Mouse (Mus musculus) neural tube, embryonic 11.5 days (tissue): ENCODE measurements at regions not wholly inside any gene's neighbourhood (a gene's known extent, or its start where the extent isn't known, plus 50 kb on each side); places are given as distances from the start of the nearest gene placed in this dataset.
A peak's percentile ranks its signal among the peaks of the same experiment; 100 is the strongest.
"Not testable (repeated sequence)": the region's sequence is repeated elsewhere in the genome, so short reads cannot be mapped to it uniquely, and the experiment has no call there.

ENCODE experiments used
- ATAC-seq: fragments of 200-750 bp; cut with Nextera tagmentation; 2 replicates; pipeline ENCODE4 v1.8.0; 2017; ENCODE audit warnings: moderate number of reproducible peaks, mild to moderate bottlenecking, moderate TSS enrichment, moderate library complexity; ENCODE audit not compliant: insufficient read depth, low FRiP score, low TSS enrichment
- DNase-seq: peaks from one replicate; pipeline ENCODE4 v3.0.0-alpha.2; 2015; ENCODE audit warnings: low spot score
- H3K27ac ChIP-seq: fragments of 300-500 bp; sonication (generic); 2 replicates; pipeline ENCODE4 v1.5.1; 2014; ENCODE audit warnings: low read depth, mild to moderate bottlenecking, low read length
- H3K27me3 ChIP-seq: fragments of 300-500 bp; sonication (generic); 2 replicates; pipeline ENCODE4 v1.6.1; 2014; ENCODE audit warnings: mild to moderate bottlenecking, low read length, mixed read lengths; ENCODE audit not compliant: control insufficient read depth, insufficient read depth
- H3K36me3 ChIP-seq: fragments of 300-500 bp; sonication (generic); 2 replicates; pipeline ENCODE4 v1.6.1; 2014; ENCODE audit warnings: mild to moderate bottlenecking, low read length, moderate library complexity, mixed read lengths; ENCODE audit not compliant: control insufficient read depth, insufficient read depth
- H3K4me1 ChIP-seq: fragments of 300-500 bp; sonication (generic); 2 replicates; pipeline ENCODE4 v1.6.1; 2014; ENCODE audit warnings: low read length, mixed read lengths; ENCODE audit not compliant: control insufficient read depth, insufficient read depth
- H3K4me2 ChIP-seq: fragments of 300-500 bp; sonication (generic); 2 replicates; pipeline ENCODE4 v1.6.1; 2014; ENCODE audit warnings: low read depth, mild to moderate bottlenecking, moderate library complexity
- H3K4me3 ChIP-seq: fragments of 300-500 bp; sonication (generic); 2 replicates; pipeline ENCODE4 v1.5.1; 2014; ENCODE audit warnings: low read depth, low read length
- H3K9ac ChIP-seq: fragments of 300-500 bp; sonication (generic); 2 replicates; pipeline ENCODE4 v1.6.1; 2014; ENCODE audit warnings: mild to moderate bottlenecking, low read length
- H3K9me3 ChIP-seq: fragments of 300-500 bp; sonication (generic); 2 replicates; pipeline ENCODE4 v1.6.1; 2016; ENCODE audit warnings: low read length; ENCODE audit not compliant: control insufficient read depth
- WGBS: fragments of 180-500 bp; shearing (Covaris S2); extraction: QIAGEN DNeasy Blood & Tissue Kit; methylation state at CpG from one replicate; pipeline ENCODE4 v1.1.7; 2014; 5-methylcytosine and 5-hydroxymethylcytosine counted together

DNA sequence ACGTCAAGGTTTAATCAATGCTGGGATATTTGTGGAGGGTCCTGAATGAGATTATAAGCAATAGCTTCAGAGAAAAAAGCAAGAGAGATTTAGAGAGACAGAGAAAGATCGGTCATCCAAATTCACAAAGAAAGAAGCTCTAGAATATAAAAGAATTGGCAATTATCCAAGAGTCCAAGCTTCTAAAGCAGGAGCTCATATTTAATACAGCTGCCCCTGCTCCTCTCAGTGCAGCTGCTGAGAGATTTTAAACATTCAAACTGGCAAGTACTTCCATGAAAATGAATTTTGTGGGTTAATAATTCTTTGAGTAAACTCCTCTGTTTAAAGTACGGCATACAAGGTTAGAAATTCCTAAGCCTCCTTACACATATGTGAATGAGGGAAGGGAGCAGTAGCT is 610.8 kb upstream of the Zfp960 start:
- H3K9me3 ChIP-seq: no peaks in the 10 kb centered on the region
- H3K27ac ChIP-seq: no peak overlapping the region
- H3K9ac ChIP-seq: no peak overlapping the region
- H3K27me3 ChIP-seq: no peaks in the 10 kb centered on the region
- DNase-seq: no peak
- no peaks in the 10 kb centered on the region for H3K36me3 ChIP-seq
- 76% methylated on average over 3 of the region's 3 CpGs for WGBS
- H3K4me3 ChIP-seq: no peak overlapping the region
- ATAC-seq: no peak
- no peak overlapping the region for H3K4me2 ChIP-seq
- H3K4me1 ChIP-seq: no peaks in the 10 kb centered on the region

- Histone ChIP-seq H3K27ac (no peak overlapping the region), H3K4me2 (no peak overlapping the region), H3K4me1 (no peaks in the 10 kb centered on the region), H3K9ac (no peak overlapping the region), H3K4me3 (no peak overlapping the region), H3K27me3 (no peaks in the 10 kb centered on the region), H3K36me3 (no peaks in the 10 kb centered on the region), H3K9me3 (no peaks in the 10 kb centered on the region)
- 78% methylated on average over 3 of the region's 3 CpGs for WGBS
- no peak for DNase-seq
- no peak for ATAC-seq
Measured at GRCm38 (mm10) chr17:16444562-16444961, 613.7 kb upstream of the Rgmb start.

DNA sequence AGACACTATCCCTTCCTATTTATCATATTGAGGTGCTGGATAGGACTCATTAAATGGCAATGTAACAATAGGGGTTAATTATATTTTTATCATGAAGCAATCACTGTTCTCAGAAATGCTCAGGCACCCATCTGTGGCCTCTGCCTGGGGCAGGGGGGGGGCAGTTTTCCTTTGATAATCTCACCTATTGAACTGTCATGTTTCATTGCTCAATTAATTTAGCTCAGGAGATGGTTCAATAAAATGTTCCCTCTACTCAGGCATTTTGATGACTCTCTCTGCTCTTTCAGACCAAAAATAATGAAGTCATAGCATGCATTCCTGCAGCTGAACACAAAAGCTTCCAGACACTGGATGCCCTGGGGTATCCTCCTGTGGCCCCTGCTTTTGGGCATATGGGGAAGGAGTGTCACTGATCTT is 564.4 kb upstream of the Rgmb start:
- H3K36me3 ChIP-seq: no peaks in the 10 kb centered on the region
- H3K4me3 ChIP-seq: no peak overlapping the region
- no peak overlapping the region for H3K9ac ChIP-seq
- no peaks in the 10 kb centered on the region for H3K4me1 ChIP-seq
- H3K27me3 ChIP-seq: no peaks in the 10 kb centered on the region
- no peaks in the 10 kb centered on the region for H3K9me3 ChIP-seq
- DNase-seq: peak; percentile 24
- no peak overlapping the region for H3K4me2 ChIP-seq
- ATAC-seq: peak; percentile 50
- no peak overlapping the region for H3K27ac ChIP-seq

DNA sequence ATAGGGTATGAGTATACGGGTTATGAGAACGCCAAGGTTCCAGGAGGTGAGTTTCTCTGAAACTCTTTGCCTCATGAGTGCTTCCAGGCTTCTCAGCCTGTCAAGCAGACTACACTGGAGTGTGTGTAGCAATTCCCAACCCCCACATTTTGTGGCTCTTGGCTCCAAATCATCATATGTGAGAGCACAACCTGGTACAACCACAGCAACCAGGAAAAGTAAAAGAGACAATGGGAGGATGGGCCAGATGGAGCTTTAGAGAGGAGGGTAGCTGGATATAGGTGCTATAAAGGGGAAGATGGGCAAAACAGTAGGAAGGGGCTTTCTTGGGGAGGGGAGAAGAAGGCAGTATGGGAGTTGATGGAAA is 544.0 kb upstream of the Rgmb start:
- not testable (repeated sequence) for ATAC-seq, H3K27me3 ChIP-seq, H3K4me3 ChIP-seq, H3K4me1 ChIP-seq, H3K27ac ChIP-seq, H3K9ac ChIP-seq, H3K9me3 ChIP-seq, H3K36me3 ChIP-seq, DNase-seq, H3K4me2 ChIP-seq
- 81% methylated on average over 2 of the region's 2 CpGs for WGBS

GRCm38 (mm10) chr17:16374119-16374854 is 543.4 kb upstream of the Rgmb start:
- not testable (repeated sequence) for ATAC-seq, H3K9me3 ChIP-seq, H3K4me2 ChIP-seq, H3K4me1 ChIP-seq, H3K36me3 ChIP-seq, H3K27ac ChIP-seq, DNase-seq, H3K4me3 ChIP-seq, H3K27me3 ChIP-seq, H3K9ac ChIP-seq
- WGBS: 81% methylated on average over 5 of the region's 5 CpGs

DNA sequence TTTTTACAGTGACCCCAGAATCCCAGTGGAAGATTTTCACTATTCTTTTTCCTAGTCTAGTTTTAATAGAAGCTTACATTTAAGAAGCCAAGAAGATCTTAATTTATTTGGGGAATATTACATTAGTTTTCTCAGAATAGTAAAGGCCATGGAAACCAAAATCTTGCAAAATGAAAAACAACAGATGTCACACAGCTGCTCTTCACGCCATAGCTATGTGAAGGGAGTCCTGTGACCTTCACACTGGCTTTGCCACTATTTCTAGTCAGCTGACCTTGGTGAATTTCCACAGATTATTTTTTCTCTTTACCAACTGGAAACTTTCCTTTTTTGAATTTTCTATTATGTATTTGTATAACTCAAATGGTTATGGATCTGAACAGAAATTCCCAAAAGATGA is 542.1 kb upstream of the Rgmb start:
- no peak overlapping the region for H3K4me3 ChIP-seq
- no peaks in the 10 kb centered on the region for H3K4me1 ChIP-seq
- H3K27me3 ChIP-seq: no peaks in the 10 kb centered on the region
- no peak overlapping the region for H3K4me2 ChIP-seq
- H3K36me3 ChIP-seq: no peaks in the 10 kb centered on the region
- H3K9me3 ChIP-seq: no peaks in the 10 kb centered on the region
- DNase-seq: no peak
- 91% methylated on average over 1 of the region's 1 CpGs for WGBS
- no peak for ATAC-seq
- no peak overlapping the region for H3K27ac ChIP-seq
- no peak overlapping the region for H3K9ac ChIP-seq

- H3K27ac ChIP-seq: no peak overlapping the region
- no peaks in the 10 kb centered on the region for H3K36me3 ChIP-seq
- H3K9ac ChIP-seq: no peak overlapping the region
- H3K4me2 ChIP-seq: no peak overlapping the region
- ATAC-seq (no peak), DNase-seq (no peak)
- H3K27me3 ChIP-seq: no peaks in the 10 kb centered on the region
- no peaks in the 10 kb centered on the region for H3K4me1 ChIP-seq
- H3K9me3 ChIP-seq: no peaks in the 10 kb centered on the region
- no peak overlapping the region for H3K4me3 ChIP-seq
- WGBS: 70% methylated on average over 2 of the region's 2 CpGs
Measured at GRCm38 (mm10) chr17:16344061-16344460, 513.2 kb upstream of the Rgmb start.

DNA sequence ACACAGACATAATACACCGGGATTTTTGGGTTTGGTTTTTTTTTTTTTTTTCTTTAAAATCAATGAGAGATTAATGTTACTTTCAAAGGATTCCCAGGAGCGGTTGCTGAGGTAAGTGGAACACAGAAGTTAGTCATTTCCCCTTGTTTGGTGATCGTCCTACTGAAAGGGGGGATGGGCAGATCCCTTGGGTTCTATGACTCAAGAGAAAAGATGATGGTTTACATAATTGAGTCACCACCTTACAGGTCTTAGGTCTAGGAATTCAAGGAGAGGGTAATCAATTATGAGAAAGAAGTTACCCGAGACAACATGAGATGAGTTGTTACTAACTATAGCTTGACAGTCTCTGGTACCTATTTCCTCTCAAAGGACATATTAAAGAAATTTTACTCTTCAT is 511.9 kb upstream of the Rgmb start:
- 75% methylated on average over 4 of the region's 4 CpGs for WGBS
- Histone ChIP-seq H3K27ac (no peak overlapping the region), H3K4me2 (no peak overlapping the region), H3K36me3 (no peaks in the 10 kb centered on the region), H3K4me3 (no peak overlapping the region), H3K9me3 (no peaks in the 10 kb centered on the region), H3K4me1 (no peaks in the 10 kb centered on the region), H3K9ac (no peak overlapping the region), H3K27me3 (no peaks in the 10 kb centered on the region)
- no peak for ATAC-seq
- DNase-seq: no peak

GRCm38 (mm10) chr17:16339720-16340470 is 509.1 kb upstream of the Rgmb start:
- no peak for ATAC-seq
- H3K4me3 ChIP-seq: no peak overlapping the region
- 38% methylated on average over 5 of the region's 5 CpGs for WGBS
- no peak for DNase-seq
- H3K36me3 ChIP-seq: no peaks in the 10 kb centered on the region
- no peak overlapping the region for H3K9ac ChIP-seq
- no peaks in the 10 kb centered on the region for H3K27me3 ChIP-seq
- no peaks in the 10 kb centered on the region for H3K4me1 ChIP-seq
- H3K9me3 ChIP-seq: no peaks in the 10 kb centered on the region
- no peak overlapping the region for H3K27ac ChIP-seq
- no peak overlapping the region for H3K4me2 ChIP-seq
